Mouse (Mus musculus) cerebellum, adult 2 months (tissue): Measurements from ENCODE around the gene Wbp1l.

Experiments used
- CTCF ChIP-seq: fragments of 200-500 bp; IDR thresholded peaks from 2 replicates; pipeline ENCODE4 v1.5.1; 2011; ENCODE audit warnings: low read depth, mild to moderate bottlenecking, control low read depth, low read length, moderate library complexity, borderline replicate concordance; ENCODE audit not compliant: insufficient read depth
- POLR2A ChIP-seq: fragments of 200-500 bp; IDR thresholded peaks from 2 replicates; pipeline ENCODE4 v1.6.1; 2011; ENCODE audit warnings: low read length, control low read depth, borderline replicate concordance; ENCODE audit not compliant: insufficient read depth

GRCm38 (mm10) chr19:46621236-46622183 lies 22.6 kb downstream of the Wbp1l start:
- TF ChIP-seq CTCF (no peak), POLR2A (no peak)
